Mouse (Mus musculus) left cerebral cortex, postnatal 25 days (tissue): ENCODE results near the gene Txk. TPM values are rescaled to one million over a fixed set of nuclear protein-coding genes. Genes with fewer than 3 reads are reported as not detected.

Experiments
- DNase-seq, 2 experiments: peaks; one replicate each; pipeline ENCODE4 v3.0.0; 2022; ENCODE audit warnings: low spot score in 2 of 2, mixed read lengths in 1 of 2
- intact Hi-C: fragments of 180-260 bp; cut with DNase I; formaldehyde crosslinking; loops from one replicate; pipeline ENCODE4 v1.15.1; 2025
- total RNA-seq, 2 experiments: library from RNA; stranded (reverse); gene quantifications; 2 replicates each; pipeline ENCODE4 v1.2.3; 2021

Gene Txk
- total RNA-seq, 2 experiments from 2014 or later = 0.11 to 0.64 TPM

DNA sequence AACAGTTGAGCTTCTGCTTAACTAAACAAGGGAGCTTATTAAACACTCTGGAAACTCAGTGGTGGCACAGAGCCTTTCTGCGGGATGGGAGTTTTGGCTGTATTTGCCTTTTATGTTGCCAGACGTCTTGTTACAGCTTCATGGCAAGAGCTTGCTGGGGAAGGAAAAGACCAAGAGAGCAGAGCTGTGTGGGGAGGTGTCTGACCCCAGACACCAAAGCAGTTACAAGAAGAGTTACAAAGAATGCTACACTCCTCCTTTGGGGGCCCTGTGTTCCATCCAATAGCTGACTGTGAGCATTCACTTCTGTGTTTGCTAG, 53.1 kb downstream of the Txk start:
- no peak for DNase-seq

DNA sequence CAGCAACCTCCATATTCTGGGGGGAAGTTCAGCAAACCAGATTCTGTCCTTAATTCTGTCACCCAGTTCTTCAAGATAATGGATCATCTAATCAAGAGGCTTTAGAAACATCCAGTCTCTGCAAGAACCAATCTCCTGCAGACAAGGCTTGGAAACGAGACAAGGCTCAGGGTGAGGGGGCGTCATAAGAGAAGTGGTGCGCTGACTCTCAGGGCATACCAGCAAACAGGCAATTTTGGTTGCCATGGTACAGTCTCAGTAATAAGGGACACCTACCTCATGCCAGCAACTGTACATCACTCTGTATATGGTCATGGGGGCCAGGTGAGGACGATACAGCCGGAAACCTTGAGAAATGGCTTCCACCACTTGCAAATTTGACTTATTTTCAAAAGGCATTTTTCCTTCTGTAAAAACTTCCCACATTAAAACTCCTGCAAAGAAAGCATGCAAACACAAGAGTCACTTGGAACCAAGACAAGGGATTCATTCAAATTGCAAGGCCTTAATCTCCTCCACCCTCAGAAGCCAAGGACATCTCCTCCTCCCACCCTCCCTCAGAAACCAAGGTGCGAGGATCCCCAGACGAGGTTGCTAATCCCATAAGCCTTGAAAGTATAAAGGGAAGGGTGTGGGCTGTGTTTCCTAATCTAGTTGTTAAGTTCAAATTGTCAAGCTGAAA, 53.6 kb downstream of the Txk start:
- intact Hi-C loops = no loop called here
- peak in 1 of 2 experiments; percentile 37 for DNase-seq

More for the DNA sequence above, 53.1 kb downstream of the Txk start:
- intact Hi-C loops = no loop called here

DNA sequence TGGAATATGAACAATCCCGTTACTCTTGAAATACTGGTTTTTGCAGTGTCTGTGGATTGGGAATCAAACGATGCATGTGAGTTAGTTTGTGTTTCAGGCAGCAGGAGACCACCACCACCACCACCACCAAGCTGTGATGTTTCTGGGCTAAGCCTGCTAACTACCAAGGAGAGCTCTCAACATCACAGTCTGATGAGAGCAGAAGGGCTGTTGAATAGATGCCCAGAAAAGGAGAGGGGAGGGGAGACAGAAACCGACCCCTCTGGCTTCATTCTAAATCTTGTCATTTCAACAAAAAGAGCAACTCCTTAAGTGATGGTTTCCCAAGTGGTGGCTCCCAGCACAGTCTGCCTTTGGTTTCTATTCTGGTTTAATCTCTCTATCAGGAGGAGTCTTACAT, 54.2 kb downstream of the Txk start:
- intact Hi-C loops = no loop called here
- no peak for DNase-seq

DNA sequence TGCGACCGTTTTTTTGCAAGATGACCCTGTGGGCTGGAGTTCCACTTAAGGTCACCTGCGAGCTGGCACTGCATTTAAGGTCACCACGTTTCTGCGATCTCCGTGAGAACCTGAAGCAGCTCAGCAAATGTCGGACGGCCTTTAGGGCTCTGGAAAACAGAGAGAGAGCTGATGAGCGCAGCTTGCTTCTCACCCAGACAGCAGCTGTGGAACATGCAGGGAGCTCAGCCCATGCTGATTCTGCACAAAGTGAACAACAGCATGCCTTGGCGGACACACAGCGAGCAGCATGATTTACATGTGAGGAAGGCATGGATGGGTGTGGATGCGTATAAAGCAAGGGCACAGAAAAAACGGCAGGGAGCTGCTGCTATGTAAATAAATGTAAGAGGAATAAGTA, 56.1 kb downstream of the Txk start:
- peak; percentile 47 to 57 for DNase-seq

DNA sequence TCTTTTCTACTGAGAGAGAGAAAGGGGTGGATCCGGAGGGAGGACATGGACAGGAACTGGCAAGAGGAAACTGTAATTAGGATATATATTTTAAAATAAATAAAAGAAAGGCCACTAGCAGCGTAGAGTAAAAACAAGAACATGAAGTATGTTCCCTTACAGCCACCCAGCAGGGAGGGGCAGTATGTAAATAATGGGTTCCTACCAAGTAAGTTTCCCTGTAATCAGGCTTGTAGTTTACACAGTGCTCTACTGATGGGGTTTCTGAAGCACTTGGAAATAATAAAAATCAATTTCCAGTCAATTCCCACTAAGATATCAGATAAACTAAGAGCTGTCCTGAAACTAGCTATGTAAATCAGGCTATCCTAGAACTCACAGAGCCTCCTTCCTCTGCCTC, 57.9 kb downstream of the Txk start:
- no peak for DNase-seq
- intact Hi-C loops = no loop called here

More for the DNA sequence above, 56.1 kb downstream of the Txk start:
- intact Hi-C loops = no loop called here

DNA sequence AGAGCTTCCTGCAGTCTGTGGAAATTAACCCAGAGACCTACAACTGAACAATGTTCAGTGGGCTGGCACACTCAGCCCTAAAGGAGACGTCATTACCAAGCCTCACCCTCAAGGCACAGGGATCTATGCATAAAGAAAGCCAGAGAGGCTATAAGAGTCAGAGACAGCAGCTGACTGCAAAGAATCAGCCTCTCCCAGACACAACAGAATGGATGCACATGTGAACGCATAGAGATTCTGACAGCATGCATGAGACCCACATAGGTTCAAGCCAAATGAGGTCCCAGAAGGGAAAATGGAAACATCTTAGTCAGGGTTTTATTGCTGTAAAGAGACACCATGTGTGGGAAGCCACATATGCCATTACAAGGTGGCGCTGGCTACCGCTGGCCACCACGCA, 62.1 kb downstream of the Txk start:
- no peak for DNase-seq
- intact Hi-C loops = no loop called here

DNA sequence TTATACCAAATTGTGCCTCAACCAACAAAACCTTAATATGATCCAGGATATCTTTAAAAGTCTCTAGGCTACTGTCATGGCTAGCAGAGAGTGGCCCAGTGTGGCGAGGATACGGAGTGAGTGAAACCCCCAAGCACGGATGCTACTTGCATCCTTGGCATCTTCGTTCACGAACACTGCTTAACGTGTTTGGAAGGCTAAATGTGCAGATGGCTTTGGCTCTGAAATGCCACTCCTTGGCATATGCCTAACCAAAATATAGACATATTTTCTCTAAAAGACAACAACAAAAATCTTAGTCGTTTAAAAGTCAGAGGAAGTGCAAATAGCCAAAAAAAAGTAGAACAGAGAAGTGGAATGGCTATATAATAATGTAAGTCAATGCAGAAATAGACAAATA, 63.0 kb downstream of the Txk start:
- DNase-seq = no peak
- intact Hi-C loops = no loop called here

DNA sequence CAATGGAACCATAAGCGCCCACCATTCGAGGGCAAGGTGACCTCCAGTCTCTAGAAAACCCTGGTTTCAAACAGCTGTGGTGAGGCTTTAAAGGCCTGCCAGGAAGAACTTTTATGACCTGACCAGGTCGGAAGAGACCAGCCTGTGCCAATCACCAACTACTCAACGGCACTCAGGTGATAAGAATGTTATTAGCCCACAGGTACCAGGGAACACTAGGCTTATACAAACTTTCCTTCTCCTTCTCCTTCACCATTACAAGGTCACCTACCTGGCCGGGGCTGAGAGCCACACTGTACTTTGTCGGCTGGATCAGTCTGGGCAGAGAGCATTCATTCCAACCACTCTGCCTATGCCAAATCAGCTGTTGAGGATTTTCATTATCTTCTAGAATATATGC, 71.1 kb downstream of the Txk start:
- no peak for DNase-seq
- intact Hi-C loops = no loop called here

DNA sequence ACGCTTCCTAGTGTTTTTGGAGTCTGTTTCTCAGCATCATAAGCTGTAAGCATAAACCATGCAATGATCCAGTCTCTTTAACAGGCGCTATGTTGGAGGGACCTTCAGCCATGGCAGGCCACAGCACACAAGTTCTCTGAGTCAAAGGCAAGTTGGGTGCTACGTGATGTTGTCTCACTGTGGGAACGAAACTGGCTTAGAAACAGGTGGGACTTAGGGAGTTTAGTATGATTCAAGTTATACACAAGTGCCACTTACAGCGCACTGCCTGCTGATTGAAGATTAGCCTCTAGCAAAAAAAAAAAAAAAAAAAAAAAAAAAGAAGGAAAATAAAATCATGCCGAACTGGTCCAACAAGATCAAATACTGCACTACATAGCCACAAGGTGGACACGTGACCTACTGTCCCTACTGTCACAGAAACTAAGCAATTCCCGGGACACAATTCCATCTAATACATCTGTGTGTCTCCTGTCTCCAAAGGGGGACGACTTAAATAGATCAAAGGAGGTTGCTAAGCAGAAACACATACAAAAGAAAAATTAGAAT, 77.5 kb downstream of the Txk start:
- DNase-seq = no peak
- intact Hi-C loops = no loop called here

DNA sequence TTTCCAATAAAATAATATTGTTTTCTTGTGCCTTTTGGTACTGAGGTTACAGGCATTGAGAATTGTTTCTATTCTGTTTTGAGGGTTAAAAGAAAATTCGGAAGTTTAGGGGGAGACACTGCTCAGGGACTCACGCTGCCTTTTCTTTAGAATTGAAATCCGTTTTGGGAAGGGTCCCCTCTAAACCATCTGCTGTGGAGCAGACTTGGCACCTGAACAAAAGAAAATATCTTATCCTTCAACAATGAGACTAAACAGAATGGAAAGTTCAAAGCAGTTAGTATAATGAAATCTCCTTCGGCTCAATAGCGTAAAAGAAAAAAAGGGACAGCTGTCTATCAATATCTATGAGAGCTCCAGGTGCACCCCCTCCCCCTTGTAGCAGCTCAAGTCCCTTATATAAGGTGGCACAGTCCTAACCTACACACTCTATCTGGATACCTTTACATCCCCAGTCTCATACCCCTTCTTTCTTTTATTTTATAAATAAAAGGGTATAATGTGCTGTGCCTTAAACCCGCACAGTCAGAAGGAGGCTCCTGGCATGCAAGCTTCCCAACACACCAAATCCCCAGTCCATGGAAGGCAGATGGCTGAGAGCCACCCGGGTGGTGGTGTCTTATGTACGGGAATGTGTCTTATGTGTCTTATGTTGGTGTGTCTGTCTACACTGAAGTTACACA, 81.4 kb downstream of the Txk start:
- intact Hi-C loops = no loop called here

DNA sequence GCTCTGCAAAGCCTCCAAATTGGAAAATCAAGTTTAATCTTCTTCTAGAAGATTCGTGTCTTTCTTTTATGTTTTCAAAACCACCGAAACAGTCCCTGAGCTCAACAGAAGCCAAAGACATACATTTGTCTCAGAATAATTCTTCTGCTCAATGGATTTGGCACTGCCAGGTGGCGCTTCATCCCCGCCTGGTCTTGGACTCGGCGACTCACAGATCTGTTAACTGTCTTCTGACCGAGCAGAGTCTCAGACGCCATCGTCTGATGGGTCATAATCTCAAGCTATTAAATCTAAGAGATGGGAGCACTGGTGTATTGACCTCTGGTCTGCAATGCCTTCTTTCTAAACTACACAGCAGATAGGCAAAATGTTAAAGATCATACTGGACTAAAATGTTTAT, 84.2 kb downstream of the Txk start:
- no peak for DNase-seq
- intact Hi-C loops = no loop called here

More for the DNA sequence above, 81.4 kb downstream of the Txk start:
- DNase-seq = no peak

DNA sequence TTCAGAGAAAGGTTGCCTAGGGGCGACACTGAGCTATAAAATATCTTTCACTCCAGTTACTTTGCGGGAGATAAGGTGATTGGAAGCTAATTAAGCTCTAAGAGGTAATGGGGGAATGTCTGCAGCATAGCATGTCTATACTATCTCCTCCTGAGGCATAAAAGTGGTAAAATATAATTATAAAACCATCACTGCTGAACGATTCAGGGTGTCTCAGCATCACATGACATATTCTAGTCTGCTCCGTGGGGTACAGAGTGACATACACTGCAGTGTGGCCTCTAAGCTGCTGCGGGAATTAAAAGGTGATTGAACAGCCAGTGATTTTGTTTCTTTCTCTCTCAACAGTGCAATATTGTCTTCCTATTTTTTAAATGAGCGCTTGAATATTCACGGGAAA, 86.1 kb downstream of the Txk start:
- DNase-seq = no peak
- intact Hi-C loops = no loop called here

DNA sequence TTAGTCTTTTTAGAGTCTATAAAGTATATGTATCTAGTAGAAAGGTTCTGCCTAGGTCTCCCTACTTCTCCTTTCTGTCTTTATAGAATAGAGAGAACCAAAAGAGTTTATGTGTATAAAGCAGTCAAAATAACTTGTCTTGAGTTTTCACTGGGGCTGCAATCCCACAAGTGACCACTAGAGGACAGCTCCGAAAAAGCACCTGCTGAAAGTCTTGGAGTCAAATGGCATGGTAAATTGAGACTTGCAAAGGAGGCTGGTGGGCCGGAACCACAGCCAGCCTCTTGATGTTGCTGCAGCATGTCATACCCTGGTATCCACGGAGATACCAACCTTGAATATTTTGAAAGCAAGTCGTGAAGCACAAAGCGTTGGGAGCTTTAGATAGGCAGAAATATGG, 87.3 kb downstream of the Txk start:
- intact Hi-C loops = loop anchor here (2.0 kb wide), 2 partner anchors 46 to 94 kb away; no protein-coding TSS in a partner anchor
- DNase-seq = peak; percentile 16 to 52

DNA sequence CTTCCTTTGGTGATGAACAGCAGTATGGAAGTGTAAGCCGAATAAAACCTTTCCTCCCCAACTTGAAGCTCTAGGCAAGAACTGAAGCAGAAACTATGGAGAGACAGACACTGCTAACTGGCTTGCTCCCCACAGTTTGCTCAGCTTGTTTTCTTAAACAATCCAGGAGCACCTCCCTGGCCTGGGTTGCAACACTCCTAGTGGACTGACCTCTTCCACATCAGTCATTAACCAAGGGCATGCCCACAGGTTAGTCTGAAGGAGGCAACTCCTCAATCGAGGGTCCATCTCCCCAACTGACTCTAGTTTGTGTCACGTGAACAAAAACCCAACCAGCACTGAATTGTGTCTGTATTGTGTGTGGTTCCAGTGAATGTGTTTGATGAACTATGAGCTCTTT, 87.7 kb downstream of the Txk start:
- intact Hi-C loops = loop anchor here (2.0 kb wide), 2 partner anchors 46 to 94 kb away; no protein-coding TSS in a partner anchor
- no peak for DNase-seq

DNA sequence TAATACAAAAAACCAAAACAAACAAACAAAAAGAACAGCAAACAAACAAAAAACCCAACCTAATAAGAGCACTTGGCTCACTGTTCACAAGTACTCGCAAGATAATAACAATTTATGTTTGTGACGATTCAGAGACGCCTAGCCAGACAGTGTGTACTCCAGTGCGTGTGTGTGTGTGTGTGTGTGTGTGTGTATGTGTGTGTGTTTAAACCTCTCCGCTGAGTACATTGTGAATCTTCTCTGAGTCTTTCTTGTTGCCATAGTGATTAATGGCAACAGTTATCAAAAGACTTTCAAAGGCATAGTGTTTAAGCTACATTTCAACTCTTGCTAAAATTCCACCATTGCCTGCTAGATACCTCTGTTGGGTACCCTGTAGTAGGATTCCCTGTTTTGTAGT, 88.5 kb downstream of the Txk start:
- intact Hi-C loops = loop anchor here (2.0 kb wide), 2 partner anchors 47 to 95 kb away; no protein-coding TSS in a partner anchor
- no peak for DNase-seq

DNA sequence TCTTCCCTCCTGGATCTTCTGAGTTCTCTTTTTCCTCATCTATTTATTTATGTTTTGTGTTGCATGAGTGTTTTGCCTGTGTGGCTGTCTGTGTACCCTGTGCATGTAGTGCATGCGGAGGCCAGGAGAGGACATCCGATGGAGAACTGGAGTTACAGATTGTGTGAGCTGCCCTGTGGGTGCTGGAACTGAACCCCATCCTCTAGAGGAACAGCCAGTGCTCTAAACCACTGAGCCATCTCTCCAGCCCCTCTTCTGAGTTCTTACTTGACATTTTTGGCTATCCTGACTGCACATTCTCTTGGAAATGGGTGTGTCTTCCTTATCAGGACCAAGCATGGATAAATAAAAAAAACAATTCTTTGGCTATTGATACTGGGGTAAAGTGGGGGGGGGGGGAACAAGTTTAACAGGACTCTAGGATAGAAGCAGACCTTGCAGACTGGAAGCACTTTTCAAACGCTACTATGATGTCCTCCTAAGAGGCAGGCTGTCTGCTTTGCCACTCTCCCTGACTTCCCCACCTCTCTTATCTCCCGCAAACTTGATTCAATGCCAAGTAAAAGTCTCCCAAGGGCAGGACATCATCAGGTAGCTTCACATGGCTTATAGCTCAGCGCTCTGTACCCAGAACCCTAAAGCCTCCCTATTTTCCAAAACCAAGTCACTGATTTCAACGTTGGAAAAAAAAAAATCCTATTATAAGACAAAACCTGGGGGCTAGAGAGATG, 91.4 kb downstream of the Txk start:
- intact Hi-C loops = no loop called here
- DNase-seq = no peak

DNA sequence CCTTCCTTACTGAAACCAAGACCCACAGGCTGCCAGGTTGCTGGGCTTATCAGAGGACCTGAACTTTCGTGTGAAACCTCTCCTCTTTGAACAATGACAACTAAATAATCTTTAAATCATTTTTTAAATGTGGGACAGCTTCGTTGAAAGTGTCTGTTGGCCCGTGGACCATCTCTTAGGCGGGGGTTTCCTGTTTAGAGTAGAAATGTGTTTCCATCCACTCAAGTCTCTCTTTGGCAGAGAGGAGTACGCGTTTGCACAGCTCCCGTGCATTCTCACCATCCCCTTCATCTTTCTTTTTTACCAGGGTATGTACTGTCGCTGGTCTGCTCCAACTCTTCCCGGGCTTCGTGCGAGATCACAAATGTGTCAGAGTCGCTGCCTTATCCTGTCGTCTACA, 94.2 kb downstream of the Txk start:
- intact Hi-C loops = no loop called here
- DNase-seq = no peak

DNA sequence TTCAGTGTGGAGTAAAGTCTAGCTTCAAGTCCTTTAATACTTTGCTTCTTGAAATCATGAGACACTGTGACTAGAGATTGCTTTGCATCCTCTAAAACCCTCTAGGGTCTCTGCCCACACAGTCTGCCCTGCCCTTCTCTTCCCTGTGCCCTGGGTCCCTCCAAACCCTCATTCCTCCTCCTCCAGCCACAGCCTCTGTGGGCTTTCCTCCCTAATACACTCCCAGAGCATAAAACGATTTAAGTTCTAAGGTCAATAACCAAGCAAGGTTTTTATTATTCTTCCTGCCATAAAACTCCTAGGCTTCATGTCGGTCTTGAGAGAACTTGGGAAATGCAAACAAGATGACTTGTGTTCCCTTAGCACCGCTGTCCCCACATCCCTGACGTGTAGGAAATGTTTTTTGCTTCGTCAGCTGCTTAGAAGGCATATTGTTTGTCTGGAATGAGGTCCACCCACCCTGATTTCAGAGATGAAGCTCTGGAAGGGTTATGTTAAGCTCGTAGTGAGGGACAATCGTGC, 96.2 kb downstream of the Txk start:
- no peak for DNase-seq
- intact Hi-C loops = no loop called here

DNA sequence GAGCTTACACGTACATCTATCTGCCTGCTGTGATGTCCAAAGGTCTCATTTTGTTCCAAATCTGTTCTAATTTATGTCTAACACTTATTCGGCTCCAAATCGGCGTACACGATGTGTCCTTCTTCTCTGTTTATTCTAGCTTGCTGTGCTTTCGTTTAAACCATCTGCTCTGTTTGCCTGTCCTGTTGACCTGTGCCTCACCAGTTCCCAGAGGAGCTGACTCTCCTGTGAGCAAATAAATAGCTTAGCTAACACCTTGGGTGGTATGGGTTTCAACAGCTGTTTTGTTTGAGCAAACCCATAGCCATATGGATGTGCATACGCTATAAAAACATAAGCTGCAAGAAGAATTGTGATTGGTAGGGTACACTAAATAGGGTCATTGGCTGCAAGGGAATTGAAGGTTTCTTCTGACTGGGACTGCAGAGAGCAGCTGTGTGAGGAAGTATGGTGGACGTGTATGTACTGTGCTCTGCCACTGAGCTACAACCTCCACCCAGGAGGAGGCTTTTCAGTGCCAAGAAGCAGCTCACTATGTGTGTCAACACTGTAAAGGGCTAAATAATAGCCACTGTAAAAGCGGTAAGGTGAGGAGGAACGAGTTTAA, 99.4 kb downstream of the Txk start:
- DNase-seq = no peak
- intact Hi-C loops = no loop called here
